Mouse (Mus musculus) midbrain, embryonic 10.5 days (tissue): ENCODE measurements around the gene Loxl4. TPM values are rescaled to one million over a fixed set of nuclear protein-coding genes. Genes with fewer than 3 reads are reported as not detected.

ENCODE experiments used
- DNase-seq: peaks from one replicate; pipeline ENCODE4 v3.0.0-alpha.2; 2017; ENCODE audit warnings: low spot score
- H3K27ac ChIP-seq: fragments of 300-500 bp; sonication (generic); replicated peaks from 2 replicates; pipeline ENCODE4 v1.5.1; 2016; ENCODE audit warnings: mild to moderate bottlenecking
- H3K27me3 ChIP-seq: fragments of 300-500 bp; sonication (generic); 2 replicates; pipeline ENCODE4 v1.6.1; 2016; ENCODE audit warnings: low read depth, mild to moderate bottlenecking; ENCODE audit not compliant: poor library complexity, severe bottlenecking
- H3K36me3 ChIP-seq: fragments of 300-500 bp; sonication (generic); 2 replicates; pipeline ENCODE4 v1.6.1; 2016; ENCODE audit warnings: mild to moderate bottlenecking, moderate library complexity
- H3K4me1 ChIP-seq: fragments of 300-500 bp; sonication (generic); 2 replicates; pipeline ENCODE4 v1.6.1; 2016
- H3K4me3 ChIP-seq: fragments of 300-500 bp; sonication (generic); 2 replicates; pipeline ENCODE4 v1.5.1; 2016; ENCODE audit warnings: mild to moderate bottlenecking, moderate library complexity
- H3K9me3 ChIP-seq: fragments of 300-500 bp; sonication (generic); replicated peaks from 2 replicates; pipeline ENCODE4 v1.6.1; 2016; ENCODE audit warnings: mild to moderate bottlenecking
- WGBS: fragments of 180-500 bp; shearing (Covaris S2); methylation state at CpG from one replicate; pipeline ENCODE4 v1.1.7; 2016; 5-methylcytosine and 5-hydroxymethylcytosine counted together
- polyA plus RNA-seq: library from polyadenylated mRNA; unstranded; fragments of >200 nt; fragmentation: Nextera tagmentation; extraction: Ambion mirVana; gene quantifications from 2 replicates; pipeline ENCODE4 v1.2.1, GENCODE M21; 2016

Loxl4 gene
- polyA plus RNA-seq, 1 experiment from 2014 or later: 0.25 TPM

GRCm38 (mm10) chr19:42601445-42601844 is 11.2 kb downstream of the Loxl4 start:
- 93% methylated on average over 2 of the region's 2 CpGs for WGBS
- no peaks in the 10 kb centered on the region for H3K36me3 ChIP-seq
- H3K9me3 ChIP-seq: no peaks in the 10 kb centered on the region
- H3K27me3 ChIP-seq: no peaks in the 10 kb centered on the region
- no peak for DNase-seq
- no peaks in the 10 kb centered on the region for H3K4me1 ChIP-seq
- H3K4me3 ChIP-seq: no peak overlapping the region
- H3K27ac ChIP-seq: no peak overlapping the region

- no peak overlapping the region for H3K4me3 ChIP-seq
- 83% methylated on average over 3 of the region's 3 CpGs for WGBS
- H3K36me3 ChIP-seq: no peaks in the 10 kb centered on the region
- no peaks in the 10 kb centered on the region for H3K9me3 ChIP-seq
- DNase-seq: peak; percentile 3
- no peak overlapping the region for H3K27ac ChIP-seq
- H3K27me3 ChIP-seq: no peaks in the 10 kb centered on the region
- no peaks in the 10 kb centered on the region for H3K4me1 ChIP-seq
These were observed 12.0 kb downstream of the Loxl4 start for GRCm38 (mm10) chr19:42600591-42600990.

GRCm38 (mm10) chr19:42599891-42600290 is 12.7 kb downstream of the Loxl4 start:
- WGBS: 88% methylated on average over 17 of the region's 17 CpGs
- Histone ChIP-seq H3K27ac (no peak overlapping the region), H3K9me3 (no peaks in the 10 kb centered on the region), H3K36me3 (no peaks in the 10 kb centered on the region), H3K4me1 (no peaks in the 10 kb centered on the region), H3K4me3 (no peak overlapping the region), H3K27me3 (no peaks in the 10 kb centered on the region)
- peak; percentile 11 for DNase-seq

- H3K27me3 ChIP-seq: no peaks in the 10 kb centered on the region
- 96% methylated on average over 6 of the region's 6 CpGs for WGBS
- H3K4me1 ChIP-seq: no peaks in the 10 kb centered on the region
- H3K27ac ChIP-seq: no peak overlapping the region
- no peak overlapping the region for H3K4me3 ChIP-seq
- peaks cover 16% of the 10 kb centered on the region for H3K36me3 ChIP-seq
- no peak for DNase-seq
- H3K9me3 ChIP-seq: no peaks in the 10 kb centered on the region
These were observed 14.7 kb downstream of the Loxl4 start for GRCm38 (mm10) chr19:42597896-42598295.

- Histone ChIP-seq H3K36me3 (peaks cover 16% of the 10 kb centered on the region), H3K4me3 (no peak overlapping the region), H3K27ac (no peak overlapping the region), H3K9me3 (no peaks in the 10 kb centered on the region), H3K4me1 (no peaks in the 10 kb centered on the region), H3K27me3 (no peaks in the 10 kb centered on the region)
- 95% methylated on average over 12 of the region's 12 CpGs for WGBS
- DNase-seq: peak; percentile 3
These were observed 15.3 kb downstream of the Loxl4 start for GRCm38 (mm10) chr19:42597286-42597685.

GRCm38 (mm10) chr19:42595066-42595465 is 17.5 kb downstream of the Loxl4 start:
- WGBS: 93% methylated on average over 6 of the region's 6 CpGs
- no peaks in the 10 kb centered on the region for H3K27me3 ChIP-seq
- H3K4me3 ChIP-seq: no peak overlapping the region
- H3K36me3 ChIP-seq: peaks cover 32% of the 10 kb centered on the region
- DNase-seq: peak; percentile 7
- 0 out of 2 replicates have a peak, but pooled peaks cover 3% of the 10 kb centered on the region for H3K4me1 ChIP-seq
- no peaks in the 10 kb centered on the region for H3K9me3 ChIP-seq
- H3K27ac ChIP-seq: no peak overlapping the region

GRCm38 (mm10) chr19:42593456-42593855 is 19.2 kb downstream of the Loxl4 start:
- H3K4me1 ChIP-seq: 0 out of 2 replicates have a peak, but pooled peaks cover 3% of the 10 kb centered on the region
- 94% methylated on average over 6 of the region's 6 CpGs for WGBS
- H3K4me3 ChIP-seq: no peak overlapping the region
- H3K9me3 ChIP-seq: no peaks in the 10 kb centered on the region
- DNase-seq: peak; percentile 1
- H3K27ac ChIP-seq: no peak overlapping the region
- no peaks in the 10 kb centered on the region for H3K27me3 ChIP-seq
- peaks cover 32% of the 10 kb centered on the region for H3K36me3 ChIP-seq

- no peak overlapping the region for H3K27ac ChIP-seq
- peaks cover 32% of the 10 kb centered on the region for H3K36me3 ChIP-seq
- 0 out of 2 replicates have a peak, but pooled peaks cover 3% of the 10 kb centered on the region for H3K4me1 ChIP-seq
- DNase-seq: no peak
- WGBS: 90% methylated on average over 14 of the region's 14 CpGs
- no peaks in the 10 kb centered on the region for H3K9me3 ChIP-seq
- H3K27me3 ChIP-seq: no peaks in the 10 kb centered on the region
- H3K4me3 ChIP-seq: no peak overlapping the region
These were observed 21.1 kb downstream of the Loxl4 start for GRCm38 (mm10) chr19:42591534-42591933.

GRCm38 (mm10) chr19:42589246-42589645 is 23.4 kb downstream of the Loxl4 start:
- H3K36me3 ChIP-seq: peaks cover 36% of the 10 kb centered on the region
- H3K4me1 ChIP-seq: 0 out of 2 replicates have a peak, but pooled peaks cover 3% of the 10 kb centered on the region
- no peak overlapping the region for H3K4me3 ChIP-seq
- no peak overlapping the region for H3K27ac ChIP-seq
- no peak for DNase-seq
- no peaks in the 10 kb centered on the region for H3K9me3 ChIP-seq
- 88% methylated on average over 1 of the region's 1 CpGs for WGBS
- H3K27me3 ChIP-seq: no peaks in the 10 kb centered on the region

- 84% methylated on average over 2 of the region's 2 CpGs for WGBS
- H3K9me3 ChIP-seq: no peaks in the 10 kb centered on the region
- no peak overlapping the region for H3K4me3 ChIP-seq
- H3K4me1 ChIP-seq: 0 out of 2 replicates have a peak, but pooled peaks cover 3% of the 10 kb centered on the region
- DNase-seq: no peak
- H3K36me3 ChIP-seq: peaks cover 41% of the 10 kb centered on the region
- no peaks in the 10 kb centered on the region for H3K27me3 ChIP-seq
- no peak overlapping the region for H3K27ac ChIP-seq
These were observed 24.9 kb downstream of the Loxl4 start for GRCm38 (mm10) chr19:42587704-42588103.

- Histone ChIP-seq H3K27me3 (no peaks in the 10 kb centered on the region), H3K9me3 (no peaks in the 10 kb centered on the region), H3K4me1 (no peaks in the 10 kb centered on the region), H3K4me3 (no peak overlapping the region), H3K27ac (no peak overlapping the region), H3K36me3 (peaks cover 26% of the 10 kb centered on the region)
- DNase-seq: no peak
- 90% methylated on average over 3 of the region's 3 CpGs for WGBS
These were observed 28.4 kb downstream of the Loxl4 start for GRCm38 (mm10) chr19:42584188-42584587.

- H3K27me3 ChIP-seq: no peaks in the 10 kb centered on the region
- H3K27ac ChIP-seq: no peak overlapping the region
- 93% methylated on average over 5 of the region's 5 CpGs for WGBS
- H3K36me3 ChIP-seq: peaks cover 26% of the 10 kb centered on the region
- H3K4me1 ChIP-seq: no peaks in the 10 kb centered on the region
- DNase-seq: no peak
- no peak overlapping the region for H3K4me3 ChIP-seq
- H3K9me3 ChIP-seq: no peaks in the 10 kb centered on the region
These were observed 28.9 kb downstream of the Loxl4 start for GRCm38 (mm10) chr19:42583677-42584076.

- no peak for DNase-seq
- 95% methylated on average over 13 of the region's 13 CpGs for WGBS
- Histone ChIP-seq H3K4me3 (no peak overlapping the region), H3K27ac (no peak overlapping the region), H3K9me3 (no peaks in the 10 kb centered on the region), H3K27me3 (no peaks in the 10 kb centered on the region), H3K36me3 (peaks cover 26% of the 10 kb centered on the region), H3K4me1 (no peaks in the 10 kb centered on the region)
These were observed 29.7 kb downstream of the Loxl4 start for GRCm38 (mm10) chr19:42582811-42583370.
